Mouse (Mus musculus) ES-Bruce4 (cell line): ENCODE data around the gene Ipcef1. TPM values are rescaled to one million over a fixed set of nuclear protein-coding genes. Genes with fewer than 3 reads are reported as not detected.

ENCODE experiments used
- H3K27ac ChIP-seq: 2 replicates; pipeline ENCODE4 v1.5.1; 2012; ENCODE audit warnings: low read length, inconsistent platforms; ENCODE audit not compliant: insufficient read depth
- H3K27me3 ChIP-seq: 2 replicates; pipeline ENCODE4 v1.6.1; 2012; ENCODE audit warnings: mild to moderate bottlenecking, low read length, inconsistent platforms; ENCODE audit not compliant: control insufficient read depth, poor library complexity, insufficient read depth, severe bottlenecking
- H3K36me3 ChIP-seq: 2 replicates; pipeline ENCODE4 v1.6.1; 2012; ENCODE audit warnings: inconsistent platforms, mild to moderate bottlenecking, low read length, moderate library complexity; ENCODE audit not compliant: control insufficient read depth, poor library complexity, insufficient read depth, severe bottlenecking
- H3K4me1 ChIP-seq: one replicate; pipeline ENCODE4 v1.8.1; 2011; ENCODE audit warnings: low read length; ENCODE audit not compliant: control insufficient read depth, insufficient read depth
- H3K4me3 ChIP-seq: 2 replicates; pipeline ENCODE4 v1.5.1; 2011; ENCODE audit warnings: low read depth, mild to moderate bottlenecking, low read length
- H3K9ac ChIP-seq: 2 replicates; pipeline ENCODE4 v1.6.1; 2012; ENCODE audit warnings: low read depth, mild to moderate bottlenecking, inconsistent platforms; ENCODE audit not compliant: poor library complexity, severe bottlenecking
- H3K9me3 ChIP-seq: replicated peaks from 2 replicates; pipeline ENCODE4 v1.6.1; 2012; ENCODE audit warnings: mild to moderate bottlenecking, low read length, inconsistent platforms; ENCODE audit not compliant: control insufficient read depth, poor library complexity, insufficient read depth, severe bottlenecking
- CTCF ChIP-seq: IDR thresholded peaks from one replicate; pipeline ENCODE4 v1.8.1; 2011; ENCODE audit warnings: low read depth, low read length
- EP300 ChIP-seq: IDR thresholded peaks from 2 replicates; pipeline ENCODE4 v1.6.1; 2011; ENCODE audit warnings: low read depth, low read length; ENCODE audit not compliant: insufficient read depth
- POLR2A ChIP-seq: IDR thresholded peaks from one replicate; pipeline ENCODE4 v1.8.1; 2011; ENCODE audit warnings: low read length; ENCODE audit not compliant: insufficient read depth
- polyA plus RNA-seq: library from polyadenylated mRNA; stranded (reverse); fragments of >200 nt; gene quantifications from 2 replicates; pipeline ENCODE4 v1.2.4, GENCODE M21; 2011; ENCODE audit warnings: low read depth; ENCODE audit not compliant: missing spikeins, insufficient read depth, insufficient read length

Gene Ipcef1
- polyA plus RNA-seq, 1 experiment: not detected

- no peaks in the 10 kb centered on the region for H3K27me3 ChIP-seq
- no peak overlapping the region for H3K9ac ChIP-seq
- no peak overlapping the region for H3K27ac ChIP-seq
- no peak overlapping the region for H3K4me3 ChIP-seq
- H3K4me1 ChIP-seq: no peaks in the 10 kb centered on the region
- no peaks in the 10 kb centered on the region for H3K36me3 ChIP-seq
- TF ChIP-seq EP300: no peak
- no peak for TF ChIP-seq POLR2A
- no peak for TF ChIP-seq CTCF
- H3K9me3 ChIP-seq: no peaks in the 10 kb centered on the region
These were observed 52.9 kb downstream of the Ipcef1 start for GRCm38 (mm10) chr10:6999355-6999754.

- TF ChIP-seq POLR2A: no peak
- TF ChIP-seq EP300: no peak
- TF ChIP-seq CTCF: no peak
- H3K36me3 ChIP-seq: no peaks in the 10 kb centered on the region
- no peaks in the 10 kb centered on the region for H3K27me3 ChIP-seq
- no peak overlapping the region for H3K9ac ChIP-seq
- no peak overlapping the region for H3K27ac ChIP-seq
- H3K9me3 ChIP-seq: no peaks in the 10 kb centered on the region
- H3K4me3 ChIP-seq: no peak overlapping the region
- H3K4me1 ChIP-seq: no peaks in the 10 kb centered on the region
These were observed 53.6 kb downstream of the Ipcef1 start for GRCm38 (mm10) chr10:6998576-6999250.

GRCm38 (mm10) chr10:6996895-6997294 is 55.4 kb downstream of the Ipcef1 start:
- H3K27me3 ChIP-seq: no peaks in the 10 kb centered on the region
- H3K27ac ChIP-seq: no peak overlapping the region
- H3K4me3 ChIP-seq: no peak overlapping the region
- no peak overlapping the region for H3K9ac ChIP-seq
- TF ChIP-seq CTCF (no peak), POLR2A (no peak), EP300 (no peak)
- H3K9me3 ChIP-seq: no peaks in the 10 kb centered on the region
- H3K36me3 ChIP-seq: no peaks in the 10 kb centered on the region
- H3K4me1 ChIP-seq: no peaks in the 10 kb centered on the region

DNA sequence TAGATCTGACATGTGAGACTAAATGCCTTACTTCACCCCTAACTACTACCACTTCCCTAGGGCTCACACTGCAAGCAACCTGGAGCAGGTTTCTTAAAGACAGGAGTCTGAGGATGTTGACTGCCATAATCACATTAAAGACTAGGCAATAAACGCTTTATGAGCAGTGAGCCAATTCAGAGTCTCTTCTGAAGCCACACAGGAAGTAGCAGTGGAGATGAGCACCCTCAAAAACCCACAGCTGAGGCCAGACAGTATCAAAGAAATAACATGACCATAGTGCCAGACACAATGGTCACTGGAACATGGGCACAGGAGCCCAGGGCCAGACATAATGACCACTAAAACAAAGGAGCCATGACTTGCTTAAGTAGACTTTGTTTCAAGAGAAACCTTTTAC is 63.7 kb downstream of the Ipcef1 start:
- no peaks in the 10 kb centered on the region for H3K9me3 ChIP-seq
- H3K4me3 ChIP-seq: no peak overlapping the region
- H3K27ac ChIP-seq: no peak overlapping the region
- H3K27me3 ChIP-seq: no peaks in the 10 kb centered on the region
- no peaks in the 10 kb centered on the region for H3K36me3 ChIP-seq
- no peak for TF ChIP-seq EP300
- H3K4me1 ChIP-seq: no peaks in the 10 kb centered on the region
- no peak overlapping the region for H3K9ac ChIP-seq

GRCm38 (mm10) chr10:6987399-6988098 is 64.7 kb downstream of the Ipcef1 start:
- Histone ChIP-seq H3K4me1 (no peaks in the 10 kb centered on the region), H3K4me3 (no peak overlapping the region), H3K9ac (no peak overlapping the region), H3K27ac (no peak overlapping the region), H3K27me3 (no peaks in the 10 kb centered on the region), H3K36me3 (no peaks in the 10 kb centered on the region), H3K9me3 (no peaks in the 10 kb centered on the region)
- no peak for TF ChIP-seq CTCF

GRCm38 (mm10) chr10:6986246-6986645 is 66.0 kb downstream of the Ipcef1 start:
- H3K4me3 ChIP-seq: no peak overlapping the region
- H3K9ac ChIP-seq: no peak overlapping the region
- H3K4me1 ChIP-seq: no peaks in the 10 kb centered on the region
- no peak for TF ChIP-seq EP300
- no peak for TF ChIP-seq CTCF
- no peak for TF ChIP-seq POLR2A
- H3K27ac ChIP-seq: no peak overlapping the region
- no peaks in the 10 kb centered on the region for H3K9me3 ChIP-seq
- no peaks in the 10 kb centered on the region for H3K27me3 ChIP-seq
- no peaks in the 10 kb centered on the region for H3K36me3 ChIP-seq
